Mouse (Mus musculus): ENCODE results near the gene Krt17.

GRCm38 (mm10) chr11:100282549-100282948 lies 21.7 kb upstream of the Krt17 start:
- peak; percentile 96 for TF ChIP-seq CTCF (IDR thresholded peaks at IDR 0.05; ENCODE audit: low read depth)
- no peak for TF ChIP-seq EP300 (IDR thresholded peaks at IDR 0.05; ENCODE audit: low read depth)
